Mouse (Mus musculus) B cell, adult 62 days (primary cell): Measurements from ENCODE around the gene Pts. TPM values are rescaled to one million over a fixed set of nuclear protein-coding genes. Genes with fewer than 3 reads are reported as not detected.

Experiments used
- total RNA-seq: library from RNA; stranded (reverse); gene quantifications from 4 replicates; pipeline ENCODE4 v1.2.4, GENCODE M21; 2023

Pts gene
- total RNA-seq = 50.6 to 59.8 TPM (median 56.2 TPM) in 4 replicates

GRCm38 (mm10) chr9:50528293-50528892 is at the start of gene Pts:
Pts (minus strand) TSS chr9:50528724.

GRCm38 (mm10) chr9:50561145-50561917 is 32.8 kb upstream of the Pts start, which contains the start of gene Tex12:
Tex12 (minus strand) TSS chr9:50561325.

DNA sequence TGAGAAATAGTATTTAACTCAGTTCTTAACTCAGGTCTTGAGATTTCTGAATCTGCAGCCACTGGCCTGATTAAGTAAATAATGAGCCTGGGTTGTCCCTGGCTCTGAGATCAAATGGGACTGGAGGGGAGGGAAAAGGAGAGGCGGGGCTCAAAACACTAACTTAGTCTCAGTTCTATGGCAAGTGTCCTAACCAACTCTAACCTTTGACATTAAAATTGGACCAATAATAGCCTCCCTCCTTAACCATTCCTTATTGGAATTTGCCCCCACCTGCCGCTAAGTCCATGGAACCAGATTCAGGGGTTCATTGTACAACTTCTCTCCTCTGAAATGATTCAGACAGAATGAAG is 26.5 kb upstream of the Pts start, which contains the start of gene Bco2:
Bco2 (minus strand) TSS at position 88 of the 353 bp plus-strand sequence.

DNA sequence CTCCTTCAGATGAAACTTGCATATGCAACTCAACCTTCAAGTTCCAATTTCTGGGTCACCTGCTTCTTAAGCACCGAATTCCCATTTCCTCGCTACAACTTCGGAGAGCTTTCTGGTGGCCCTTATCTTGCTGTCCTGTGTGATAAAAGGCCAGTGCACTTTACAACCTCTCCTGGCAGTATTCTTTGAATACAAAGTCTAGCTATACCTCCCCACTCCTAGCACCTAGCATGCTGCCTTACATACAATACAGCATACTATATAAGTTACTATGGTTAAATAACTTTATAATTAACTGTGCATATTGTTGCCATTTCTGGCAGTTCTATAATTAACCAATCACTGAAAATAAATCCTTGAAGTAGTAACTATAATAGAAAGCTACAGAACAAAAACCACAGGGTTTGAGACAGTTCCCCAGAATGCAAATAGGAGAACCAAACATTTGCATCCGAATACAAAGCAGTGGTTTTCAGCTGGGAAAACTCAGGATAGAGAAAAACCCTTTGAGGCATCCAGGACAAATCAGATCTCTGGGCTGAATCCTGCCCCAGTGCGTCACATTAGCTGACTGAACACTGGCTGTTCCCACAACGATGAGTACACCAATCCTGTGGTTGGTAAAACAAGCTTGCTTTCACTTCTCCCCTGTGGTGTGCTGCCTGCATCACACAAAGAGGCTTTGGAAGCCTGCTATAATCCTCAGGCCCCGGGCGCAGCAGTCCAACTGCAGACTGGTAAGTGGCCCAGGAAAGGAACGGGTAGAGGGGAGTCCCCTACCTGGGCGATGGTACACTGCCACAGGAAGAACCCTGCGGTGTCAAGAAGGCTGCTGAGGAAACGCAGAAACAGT is 25.9 kb upstream of the Pts start, which contains the start of gene Il18:
Il18 (plus strand) TSS at position 587 of the 853 bp plus-strand sequence.

DNA sequence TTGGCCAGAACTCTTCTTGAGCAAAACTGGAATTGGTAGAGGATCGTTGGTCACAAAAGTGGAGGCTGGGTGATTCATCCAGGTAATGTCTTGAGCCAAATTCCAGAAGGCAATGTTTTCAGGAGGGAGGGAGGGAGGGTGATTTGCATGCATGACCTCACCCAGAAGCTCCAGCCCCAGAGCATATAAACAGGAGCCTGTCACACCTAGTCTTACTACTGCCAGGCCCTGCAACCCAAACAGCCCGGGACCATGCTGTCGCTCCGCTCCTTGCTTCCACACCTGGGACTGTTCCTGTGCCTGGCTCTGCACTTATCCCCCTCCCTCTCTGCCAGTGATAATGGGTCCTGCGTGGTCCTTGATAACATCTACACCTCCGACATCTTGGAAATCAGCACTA is 34.2 kb downstream of the Pts start, which contains the start of gene Plet1:
Plet1 (plus strand) TSS at position 215 of the 400 bp plus-strand sequence.

Other genes with a start within 250 kb of the Pts start
- gene Rpl10-ps3, start 183.8 kb downstream of the Pts start, total RNA-seq = 1,216 to 1,416 TPM (median 1,347 TPM) in 4 replicates
- gene Plet1, start 34.2 kb downstream of the Pts start, total RNA-seq = not detected in 4 replicates
- gene Il18, start 26.1 kb upstream of the Pts start, total RNA-seq = 19.4 to 25.3 TPM (median 21.9 TPM) in 4 replicates
- 2.8 to 4.0 TPM (median 3.4 TPM) in 4 replicates for gene Bco2, start 26.5 kb upstream of the Pts start, total RNA-seq
- not detected in 4 replicates for gene Tex12, start 32.6 kb upstream of the Pts start, total RNA-seq
- 48.6 to 58.1 TPM (median 54.7 TPM) in 4 replicates for gene Sdhd, start 75.1 kb upstream of the Pts start, total RNA-seq
- 52.9 to 54.8 TPM (median 54.1 TPM) in 4 replicates for gene Timm8b, start 75.2 kb upstream of the Pts start, total RNA-seq
- gene Pih1d2, start 88.6 kb upstream of the Pts start, total RNA-seq = 0.49 to 1.3 TPM (median 0.75 TPM) in 4 replicates
- 26.2 to 33.0 TPM (median 28.9 TPM) in 4 replicates for gene Nkapd1, start 88.7 kb upstream of the Pts start, total RNA-seq
- 17.2 to 28.0 TPM (median 25.0 TPM) in 4 replicates for gene Dlat, start 131.1 kb upstream of the Pts start, total RNA-seq
- gene Dixdc1, start 210.8 kb upstream of the Pts start, total RNA-seq = not detected in 4 replicates
- gene 2310030G06Rik, start 217.8 kb upstream of the Pts start, total RNA-seq = not detected in 4 replicates
- gene Cryab, start 222.6 kb upstream of the Pts start, total RNA-seq = 0.85 TPM in 1 of 4 replicates, not detected in the others
- not detected in 4 replicates for gene Hspb2, start 223.6 kb upstream of the Pts start, total RNA-seq
- gene Fdxacb1, start 239.5 kb upstream of the Pts start, total RNA-seq = 17.6 to 21.2 TPM (median 19.4 TPM) in 4 replicates
- 21.3 to 29.7 TPM (median 25.0 TPM) in 4 replicates for gene Alg9, start 246.3 kb upstream of the Pts start, total RNA-seq
- 24.8 to 31.6 TPM (median 29.4 TPM) in 4 replicates for gene 1110032A03Rik, start 246.8 kb upstream of the Pts start, total RNA-seq